Mouse (Mus musculus) cerebellum, adult 11 months (tissue): Measurements from ENCODE around the gene Wrap73.

ENCODE experiments used
- DNase-seq: peaks from one replicate; pipeline ENCODE4 v3.0.0; 2022

Gene Wrap73

GRCm38 (mm10) chr4:154186002-154186537, 43.9 kb downstream of the Wrap73 start:
- DNase-seq = no peak

- no peak for DNase-seq
Observed at GRCm38 (mm10) chr4:154188948-154189347, 46.8 kb downstream of the Wrap73 start.

DNA sequence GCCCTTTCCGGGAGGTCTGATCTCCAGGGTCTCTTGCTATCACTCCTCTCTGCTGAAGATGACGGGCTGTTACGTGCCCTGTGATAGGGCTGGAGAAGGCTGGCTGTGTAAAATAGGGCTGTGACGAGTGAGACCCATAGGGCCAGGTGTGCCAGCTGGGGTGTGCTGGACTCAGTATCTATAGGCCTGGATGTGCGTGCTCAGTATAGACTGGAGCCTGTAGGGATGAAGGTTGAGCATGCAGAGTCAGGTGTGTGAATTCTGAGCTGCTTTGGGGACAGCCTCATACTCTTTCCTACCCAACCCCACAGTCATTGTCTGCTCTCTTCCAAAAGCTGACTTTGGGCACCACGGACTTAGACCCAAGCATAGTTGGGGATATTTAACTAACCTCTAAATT, 55.8 kb downstream of the Wrap73 start:
- DNase-seq = no peak

DNA sequence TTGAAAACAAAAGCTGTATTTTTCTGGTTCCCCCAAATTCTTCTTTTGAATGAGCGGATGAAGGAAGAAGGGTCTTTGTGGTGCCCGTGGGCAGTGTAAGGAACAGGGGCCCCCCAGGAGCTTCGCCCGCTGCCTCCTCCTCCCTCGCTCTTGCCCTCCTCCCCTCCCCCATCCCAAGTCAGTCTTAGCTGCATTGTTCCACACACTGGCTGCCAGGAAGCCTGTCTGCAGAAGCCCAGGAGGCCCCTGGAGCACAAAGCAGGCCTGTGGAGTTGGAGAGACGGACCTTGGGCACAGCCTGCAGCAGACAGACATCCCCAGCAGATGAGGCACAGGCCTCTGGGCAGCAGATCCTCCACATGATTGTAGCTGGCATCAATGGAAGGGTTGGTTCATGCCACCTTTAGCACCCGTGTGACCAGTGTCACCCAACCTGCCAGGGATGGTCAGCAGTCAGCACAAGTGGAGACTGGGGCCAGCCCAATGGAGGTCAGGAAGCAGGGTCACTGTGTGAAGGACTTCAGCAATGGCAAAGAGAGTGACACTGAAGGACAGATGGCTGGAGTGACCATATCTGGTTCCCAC, 56.3 kb downstream of the Wrap73 start:
- no peak for DNase-seq

DNA sequence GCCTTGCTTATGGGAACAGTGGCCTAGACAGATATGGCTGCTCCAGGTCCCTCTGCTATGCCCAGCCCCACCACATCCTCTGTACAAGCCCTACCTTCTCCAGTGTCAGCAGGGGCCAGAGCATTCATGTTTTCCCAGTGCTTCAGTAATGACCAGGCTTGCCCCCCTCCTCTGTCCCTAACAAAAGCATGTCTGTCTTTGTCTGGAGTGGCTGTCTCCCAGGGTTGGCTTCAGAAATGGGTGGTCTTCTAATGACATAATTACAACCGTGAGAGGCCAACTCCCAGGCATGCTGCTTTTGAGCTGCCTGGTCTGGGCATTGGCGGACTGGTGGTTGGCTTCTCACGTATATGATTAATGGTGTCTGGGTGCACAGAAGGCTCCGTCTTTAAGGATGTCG, 59.3 kb downstream of the Wrap73 start:
- no peak for DNase-seq

- peak; percentile 86 for DNase-seq
Observed at GRCm38 (mm10) chr4:154204532-154204931, 62.4 kb downstream of the Wrap73 start.

GRCm38 (mm10) chr4:154205392-154205791, 63.2 kb downstream of the Wrap73 start:
- no peak for DNase-seq

GRCm38 (mm10) chr4:154207261-154207660, 65.1 kb downstream of the Wrap73 start:
- peak; percentile 56 for DNase-seq

GRCm38 (mm10) chr4:154209054-154209453, 66.9 kb downstream of the Wrap73 start:
- DNase-seq = no peak

GRCm38 (mm10) chr4:154209825-154210224, 67.7 kb downstream of the Wrap73 start:
- no peak for DNase-seq

DNA sequence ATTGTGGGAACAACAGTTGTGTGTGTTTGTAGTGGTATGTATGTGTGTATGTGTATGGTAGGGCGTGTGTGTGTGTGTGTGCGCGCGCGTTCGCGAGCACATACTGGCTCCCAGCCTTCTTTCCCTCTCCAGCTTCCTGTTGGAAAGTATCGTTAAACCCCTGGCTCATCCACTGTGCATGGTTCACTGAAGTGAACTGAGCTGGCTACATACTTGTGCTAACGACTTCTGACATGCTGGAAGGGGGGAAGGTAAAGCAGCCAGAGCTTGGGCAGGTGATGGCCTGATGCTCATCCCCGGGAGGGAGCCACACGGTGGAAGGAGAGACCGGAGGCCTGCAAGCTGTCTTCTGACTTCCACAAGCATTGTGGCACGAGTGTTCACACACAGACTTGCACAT, 69.3 kb downstream of the Wrap73 start:
- no peak for DNase-seq

- no peak for DNase-seq
Observed at GRCm38 (mm10) chr4:154213586-154213985, 71.4 kb downstream of the Wrap73 start.

DNA sequence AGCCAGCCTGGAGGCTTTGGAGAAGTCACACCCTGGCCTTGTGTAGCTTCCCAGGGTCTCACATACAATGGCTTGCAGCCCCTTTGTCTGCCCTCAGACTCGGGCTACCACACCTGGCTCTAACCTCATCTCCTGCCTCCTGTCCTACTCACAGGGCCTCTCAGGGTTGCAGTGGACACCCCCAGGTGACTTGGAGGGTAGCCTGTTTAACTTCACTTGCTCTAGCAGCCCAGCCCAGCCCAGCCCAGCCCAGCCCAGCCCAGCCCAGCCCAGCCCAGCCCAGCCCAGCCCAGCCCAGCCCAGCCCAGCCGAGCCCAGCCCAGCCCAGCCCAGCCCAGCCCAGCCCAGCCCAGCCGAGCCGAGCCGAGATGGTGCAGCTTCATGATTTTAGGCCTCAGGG, 71.9 kb downstream of the Wrap73 start:
- no peak for DNase-seq
